Mouse (Mus musculus) mouse trophoblast stem cell (cell line): Measurements from ENCODE around the gene S1pr2.
"Not testable (repeated sequence)": the region's sequence is repeated elsewhere in the genome, so short reads cannot be mapped to it uniquely, and the experiment has no call there.

Source experiments
- in situ Hi-C, 2 experiments: fragments of 300-500 bp; cut with MseI, MboI; formaldehyde crosslinking; loops; 2 replicates in 1 of 2; 3 replicates in 1 of 2; pipeline ENCODE4 v1.15.1; 2025

S1pr2 gene

DNA sequence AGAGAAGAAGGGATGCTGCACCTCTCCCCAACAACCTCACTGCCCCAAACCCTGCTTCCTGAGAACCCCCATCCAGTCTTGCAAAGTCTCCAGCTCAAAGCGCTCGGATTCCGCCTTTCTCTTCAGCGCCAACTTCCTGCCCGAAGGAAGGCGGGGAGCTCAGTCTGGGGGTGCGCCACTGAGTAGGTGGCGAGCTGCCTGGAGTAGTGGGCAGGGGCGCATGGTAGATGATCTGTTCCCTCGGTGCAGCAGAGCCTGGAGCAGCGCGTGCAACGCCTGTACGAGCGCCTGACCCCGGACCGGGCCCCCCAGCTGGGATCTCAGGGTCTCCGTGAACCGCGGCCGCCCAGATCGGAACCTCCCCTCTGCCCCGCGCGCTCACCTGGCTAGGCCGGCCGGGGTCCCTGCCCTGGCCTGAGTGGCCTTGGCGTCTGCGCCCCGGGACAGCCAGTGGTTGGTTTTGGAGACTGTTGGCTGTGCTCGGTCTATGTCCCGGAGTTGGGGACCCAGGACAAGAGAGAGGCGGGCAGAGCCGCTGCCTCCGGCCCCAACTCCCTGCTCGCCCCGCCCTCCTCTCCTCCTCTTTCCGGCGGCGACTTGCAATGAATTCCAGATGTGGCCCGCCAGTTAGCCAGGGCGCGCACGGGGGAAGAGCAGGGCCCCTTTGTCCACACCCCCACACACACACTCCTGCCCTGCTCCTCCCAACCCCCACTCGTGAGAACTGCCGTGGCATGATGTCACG is at the start of gene S1pr2:
TSS of gene S1pr2 (minus strand) at position 566 of the 745 bp plus-strand sequence.
- in situ Hi-C loops = no loop called here

DNA sequence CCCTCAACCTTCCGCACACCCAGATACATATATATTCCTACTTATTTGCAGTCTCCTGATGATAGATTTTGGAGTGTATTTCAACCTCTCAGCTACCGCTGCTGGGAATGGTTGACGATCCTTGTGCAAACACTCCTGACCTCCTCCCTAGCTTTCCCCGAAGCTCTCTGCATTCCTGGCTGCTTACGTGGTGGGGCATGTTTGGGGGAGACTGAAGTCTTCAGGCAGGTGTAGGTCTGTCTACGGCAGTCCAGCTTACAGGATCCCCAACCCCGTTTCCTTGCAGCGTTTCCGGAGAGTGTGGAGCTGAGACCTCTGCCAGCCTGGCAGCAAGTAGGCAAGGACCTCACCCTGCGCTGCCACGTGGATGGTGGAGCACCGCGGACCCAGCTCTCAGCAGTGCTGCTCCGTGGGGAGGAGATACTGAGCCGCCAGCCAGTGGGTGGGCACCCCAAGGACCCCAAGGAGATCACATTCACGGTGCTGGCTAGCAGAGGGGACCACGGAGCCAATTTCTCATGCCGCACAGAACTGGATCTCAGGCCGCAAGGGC is 48.8 kb upstream of the S1pr2 start:
- in situ Hi-C loops = no loop called here

DNA sequence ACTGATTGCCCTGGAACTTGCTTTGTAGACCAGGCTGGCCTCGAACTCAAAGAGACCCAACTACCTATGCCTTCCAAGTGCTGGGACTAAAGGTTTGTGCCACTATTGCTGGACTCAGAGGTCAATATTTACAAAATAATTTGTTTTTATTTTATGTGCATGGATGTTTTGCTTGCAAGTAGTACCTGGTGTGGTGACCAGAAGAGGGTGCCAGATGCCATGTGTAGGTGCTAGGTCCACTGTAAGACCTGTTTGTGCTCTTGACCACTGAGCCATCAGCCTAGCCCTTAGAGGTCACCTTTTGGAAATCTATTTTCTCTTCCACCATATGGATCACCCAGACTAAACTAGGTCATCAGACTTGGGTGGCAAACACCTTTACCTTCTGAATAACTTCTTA is 46.1 kb upstream of the S1pr2 start:
- in situ Hi-C loops = no loop called here

DNA sequence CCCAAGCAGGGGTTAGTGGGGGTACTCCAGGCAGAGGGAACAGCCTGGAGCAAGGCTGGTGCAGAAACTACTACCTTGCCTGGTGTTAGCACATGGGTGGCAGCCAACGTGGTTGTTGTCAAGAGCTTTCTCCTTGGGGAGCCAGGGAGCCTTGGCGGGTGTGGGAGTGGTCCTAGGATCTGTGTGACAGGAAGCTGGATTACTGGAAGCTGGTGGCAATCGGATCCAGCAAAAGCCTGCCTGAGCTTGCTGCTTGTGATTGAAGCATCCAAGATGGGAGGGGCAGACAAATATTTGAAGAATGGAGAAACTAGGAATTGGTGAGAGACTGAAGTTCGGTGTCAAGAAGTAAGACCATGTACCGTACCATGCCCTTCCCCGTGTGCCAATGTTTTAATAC is 45.7 kb upstream of the S1pr2 start:
- in situ Hi-C loops = no loop called here

DNA sequence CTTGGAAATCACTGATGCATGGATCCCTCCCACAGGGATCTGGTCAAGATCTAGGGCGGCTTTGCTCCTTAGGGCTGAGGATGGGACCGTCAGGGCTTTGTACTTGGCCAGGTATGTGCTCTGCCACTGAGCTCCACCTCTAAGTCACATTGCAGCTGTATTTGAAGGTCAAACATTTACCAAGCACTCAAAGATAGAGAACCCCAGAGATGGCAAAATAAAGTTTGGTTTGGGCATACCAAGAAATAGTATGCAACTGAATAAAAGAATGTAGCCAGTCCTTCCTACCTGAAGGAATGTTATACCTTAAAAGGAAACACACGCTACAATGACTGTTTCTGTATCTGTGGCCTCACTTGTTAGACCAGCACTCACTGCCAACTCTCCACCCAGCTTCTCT is 44.8 kb upstream of the S1pr2 start:
- in situ Hi-C loops = no loop called here

DNA sequence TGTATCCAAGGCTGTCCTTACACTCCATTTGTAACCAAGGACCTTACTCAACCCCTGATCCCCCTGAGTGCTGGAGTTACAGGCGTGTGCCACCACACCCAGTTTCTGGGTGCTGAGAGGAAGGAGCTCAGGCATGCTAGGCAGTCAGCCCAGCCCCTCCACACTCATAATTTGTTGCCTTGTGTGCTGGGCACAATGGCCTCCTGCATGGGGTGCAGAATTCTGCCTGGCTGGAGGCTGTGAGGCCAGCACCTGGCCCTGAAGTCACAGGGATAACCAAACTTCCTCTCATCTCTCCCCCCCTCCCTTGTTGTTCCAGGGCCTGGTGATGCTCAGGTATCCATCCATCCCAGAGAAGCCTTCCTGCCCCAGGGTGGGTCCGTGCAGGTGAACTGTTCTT is 42.0 kb upstream of the S1pr2 start:
- in situ Hi-C loops = no loop called here

DNA sequence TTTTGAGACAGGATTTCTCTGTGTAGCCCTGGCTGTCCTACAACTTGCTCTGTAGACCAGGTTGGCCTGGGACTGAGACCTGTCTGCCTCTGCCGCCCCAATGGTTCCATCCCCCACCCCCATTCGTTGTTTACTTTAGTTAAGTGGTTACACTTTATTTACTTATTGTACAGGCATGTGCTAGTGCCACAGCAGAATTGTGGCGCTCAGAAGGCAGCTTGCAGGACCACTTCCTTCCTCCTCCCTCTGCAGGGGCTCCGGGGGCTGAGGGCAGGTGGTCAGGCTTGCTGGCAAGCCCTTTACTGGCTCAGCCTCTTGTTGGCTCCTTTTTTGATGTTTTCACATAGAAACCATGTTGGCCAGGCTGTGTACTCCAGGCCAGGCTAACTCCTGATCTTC is 40.6 kb upstream of the S1pr2 start:
- in situ Hi-C loops = no loop called here

DNA sequence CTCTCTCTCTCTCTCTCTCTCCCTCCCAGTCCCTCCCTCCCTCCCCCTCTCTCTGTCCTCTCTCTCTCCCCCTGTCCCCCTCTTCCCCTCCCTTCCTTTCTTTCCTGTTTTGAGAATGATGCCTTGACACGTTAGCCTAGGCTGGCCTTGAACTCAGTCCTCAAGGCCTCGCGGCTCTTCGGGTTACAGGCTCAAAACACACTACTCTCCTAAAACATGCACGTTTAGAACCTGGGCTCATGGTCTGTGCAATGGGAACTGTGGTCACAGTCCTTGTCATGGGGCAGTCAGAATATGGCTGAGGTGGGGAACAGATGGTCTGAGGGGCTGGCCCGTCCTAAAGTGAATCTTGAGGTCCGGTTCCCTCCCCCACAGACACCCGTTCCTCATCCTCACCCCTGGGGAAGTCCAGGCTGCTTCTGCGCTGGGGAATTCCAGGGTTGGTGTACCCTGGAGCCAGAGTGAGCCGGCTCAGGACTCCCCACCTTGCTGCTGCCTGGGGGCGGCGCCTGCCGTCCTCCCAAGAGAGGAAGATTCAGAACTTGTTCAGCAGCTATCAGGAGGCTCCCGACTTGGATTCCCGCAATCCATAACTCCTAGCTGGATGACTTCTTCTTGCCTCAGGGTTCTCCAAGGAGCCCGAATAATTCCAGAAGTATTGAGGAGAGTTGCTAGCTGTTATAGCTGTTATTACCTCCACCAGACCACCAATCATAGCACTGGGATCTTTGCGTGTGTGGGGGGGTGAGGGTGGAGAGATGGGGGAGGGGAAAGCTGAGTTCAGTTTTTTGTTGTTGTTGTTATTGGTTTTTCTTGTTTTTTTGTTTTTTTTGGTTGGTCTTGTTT is 40.0 kb upstream of the S1pr2 start:
- in situ Hi-C loops = no loop called here

DNA sequence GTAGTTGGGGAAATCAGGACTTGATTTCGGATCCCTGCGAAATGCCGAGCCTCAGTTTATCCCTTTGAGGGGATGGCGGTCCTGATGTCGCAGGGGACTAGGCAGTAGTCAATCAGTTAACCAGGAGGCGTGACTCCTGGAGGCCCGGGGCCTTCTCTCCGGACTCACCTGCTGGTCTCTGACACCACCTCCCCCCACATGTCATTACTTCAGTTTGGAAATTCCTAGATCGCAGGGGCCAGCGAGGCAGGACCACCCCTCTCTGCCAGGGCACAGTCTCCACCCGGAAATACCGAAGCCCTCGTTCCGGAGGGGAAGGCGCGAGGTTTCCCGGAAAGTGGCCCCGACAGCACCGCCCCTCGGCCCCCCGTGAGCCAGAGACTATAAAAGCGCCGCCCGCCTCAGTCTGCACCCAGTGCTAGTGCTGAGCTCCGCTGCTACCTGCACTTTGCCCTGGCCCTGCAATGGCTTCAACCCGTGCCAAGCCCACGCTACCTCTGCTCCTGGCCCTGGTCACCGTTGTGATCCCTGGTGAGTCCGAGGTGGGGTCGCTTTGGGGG is 39.1 kb upstream of the S1pr2 start, which contains the start of gene Icam1:
TSS of gene Icam1 (plus strand) at position 415 of the 560 bp plus-strand sequence.
- in situ Hi-C loops = no loop called here

DNA sequence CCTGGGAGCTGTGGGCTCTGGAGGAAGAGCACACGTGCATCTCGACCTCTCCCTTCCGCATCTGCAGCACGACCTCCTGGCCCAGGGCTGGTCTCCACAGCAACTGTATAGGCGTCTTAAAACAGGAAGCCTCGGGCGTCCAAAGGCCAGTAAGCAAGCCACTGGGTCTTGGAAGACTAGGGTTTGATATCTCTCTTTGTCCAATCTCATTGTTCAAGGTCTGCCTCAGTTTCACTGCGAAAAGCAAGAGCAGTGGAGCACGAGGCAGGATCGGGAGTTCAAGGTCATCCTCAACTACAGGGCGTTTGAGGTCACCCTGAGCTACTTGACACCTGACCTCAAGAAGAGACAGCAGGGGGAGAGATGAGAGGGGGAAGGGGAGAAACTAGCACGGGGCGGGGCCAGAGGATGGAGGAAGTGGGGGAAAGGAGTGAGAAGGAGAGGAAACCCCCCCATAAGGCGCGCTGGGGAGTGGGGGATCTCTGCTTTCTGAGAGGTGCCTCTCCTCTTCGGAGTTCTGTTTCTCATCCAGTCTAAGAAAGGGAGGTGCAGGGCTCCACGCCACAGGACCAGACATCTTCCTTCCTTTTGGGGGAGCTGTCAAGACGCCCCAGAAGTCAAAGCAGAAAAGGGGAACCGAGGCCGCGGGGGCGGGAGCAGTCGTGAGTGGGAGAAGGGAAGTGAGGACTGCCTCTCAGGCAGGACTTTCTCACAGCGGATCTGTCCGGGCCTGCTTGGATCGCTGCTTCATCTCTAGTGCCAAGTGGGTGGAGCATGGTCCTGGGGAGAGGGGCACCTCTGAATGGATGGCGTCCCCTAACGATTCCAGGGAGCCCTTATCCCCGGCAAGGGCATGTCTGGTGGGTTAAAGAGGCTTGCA is 38.4 kb upstream of the S1pr2 start:
- in situ Hi-C loops = no loop called here

DNA sequence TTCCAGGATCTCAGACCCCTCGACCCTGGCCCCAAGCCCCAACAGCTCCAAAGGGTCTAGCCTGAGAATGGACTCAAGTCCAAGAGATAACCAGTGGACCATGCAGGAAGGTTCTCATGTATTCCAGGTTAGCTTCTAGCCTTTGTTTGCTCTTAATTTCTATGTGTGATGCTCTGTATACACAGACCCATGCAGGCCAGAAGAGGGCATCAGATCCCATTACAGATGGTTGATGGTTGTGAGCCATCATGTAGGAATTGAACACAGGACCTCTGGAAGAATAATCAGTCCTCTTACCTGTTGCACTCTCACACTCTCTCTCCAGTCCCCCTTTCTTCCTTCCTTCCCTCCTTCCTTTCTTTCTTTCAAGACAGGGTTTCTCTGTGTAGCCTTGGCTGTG is 35.8 kb upstream of the S1pr2 start:
- in situ Hi-C loops = no loop called here

DNA sequence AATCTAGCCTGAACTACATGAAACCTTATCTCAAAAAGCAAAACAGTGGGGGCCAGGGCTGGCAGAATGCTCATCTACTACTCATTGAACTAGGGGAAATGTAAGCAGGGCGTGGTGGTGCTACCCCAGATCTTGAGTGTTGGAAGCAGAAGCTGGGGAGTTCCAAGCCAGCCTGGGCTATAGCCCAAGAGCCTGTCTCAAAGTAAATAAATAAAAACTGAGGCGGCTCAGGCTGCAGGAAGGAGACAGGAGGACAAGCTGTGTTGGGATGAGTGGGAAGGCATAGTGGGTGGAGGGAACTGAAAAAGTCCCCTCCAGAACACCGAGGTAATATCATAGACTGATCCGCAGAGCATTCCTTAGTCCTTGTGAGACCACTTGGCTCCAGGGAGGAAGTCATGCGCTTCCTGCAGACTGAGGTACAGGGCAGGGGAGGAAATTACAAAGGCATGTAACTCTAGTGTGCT is 35.3 kb upstream of the S1pr2 start:
- in situ Hi-C loops = no loop called here

DNA sequence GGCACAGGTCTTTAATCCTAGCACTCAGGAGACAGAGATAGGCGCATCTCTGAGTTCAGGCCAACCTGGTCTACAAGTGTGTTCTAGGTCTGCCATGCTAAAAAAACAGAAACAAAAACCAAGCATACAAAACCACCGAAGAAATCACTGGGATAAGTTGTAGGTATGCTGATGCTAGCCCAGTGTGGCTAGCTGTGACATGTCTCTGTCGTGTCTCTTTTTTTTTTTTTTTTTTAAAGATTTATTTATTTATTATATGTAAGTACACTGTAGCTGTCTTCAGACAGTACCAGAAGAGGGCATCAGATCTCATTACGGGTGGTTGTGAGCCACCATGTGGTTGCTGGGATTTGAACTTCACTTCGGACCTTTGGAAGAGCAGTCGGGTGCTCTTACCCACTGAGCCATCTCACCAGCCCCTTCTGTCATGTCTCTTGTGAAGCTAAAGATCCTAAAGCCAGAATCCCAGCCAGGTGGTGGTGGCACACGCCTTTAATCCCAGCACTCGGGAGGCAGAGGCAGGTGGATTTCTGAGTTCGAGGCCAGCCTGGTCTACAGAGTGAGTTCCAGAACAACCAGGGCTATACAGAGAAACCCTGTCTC is 34.5 kb upstream of the S1pr2 start:
- in situ Hi-C loops = not testable (repeated sequence)

DNA sequence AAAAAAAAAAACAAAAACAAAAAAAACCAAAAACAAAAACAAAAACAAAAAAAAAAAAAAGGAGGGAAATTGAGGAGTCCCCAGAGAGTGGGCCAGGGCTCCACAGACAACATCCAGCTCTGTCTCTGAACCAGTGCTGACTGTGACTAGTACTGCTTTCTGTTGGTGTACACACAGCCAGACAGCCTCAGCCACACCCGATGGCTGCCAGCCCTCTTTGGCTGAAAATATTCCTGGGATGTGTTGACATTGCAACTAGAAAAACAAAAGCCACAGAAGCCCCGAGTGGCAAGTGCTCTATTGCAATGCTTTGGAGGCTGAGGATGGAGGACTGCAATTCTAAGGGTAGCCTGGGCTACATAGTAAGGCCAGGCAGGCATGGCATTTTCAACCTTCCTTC is 33.8 kb upstream of the S1pr2 start:
- in situ Hi-C loops = no loop called here

DNA sequence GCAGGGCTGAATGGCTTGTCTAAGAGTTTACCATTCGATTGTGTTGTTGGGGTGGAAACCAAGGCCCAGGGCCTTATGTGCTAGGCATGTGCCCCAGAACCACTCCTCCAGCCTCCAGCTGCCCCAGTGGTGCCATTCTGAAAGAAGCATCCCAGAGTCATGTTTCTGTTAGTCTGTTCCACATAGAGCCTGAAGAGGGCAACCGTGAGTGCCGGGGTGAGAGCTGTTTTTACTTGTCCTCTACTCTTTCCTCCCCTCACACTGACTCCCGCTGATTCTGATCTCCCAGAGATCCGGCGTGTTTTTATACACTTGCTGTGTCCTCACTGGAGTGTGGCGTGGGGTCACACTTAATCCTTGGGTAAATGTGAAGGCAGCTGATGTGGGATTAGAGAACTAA is 31.4 kb upstream of the S1pr2 start:
- in situ Hi-C loops = no loop called here

DNA sequence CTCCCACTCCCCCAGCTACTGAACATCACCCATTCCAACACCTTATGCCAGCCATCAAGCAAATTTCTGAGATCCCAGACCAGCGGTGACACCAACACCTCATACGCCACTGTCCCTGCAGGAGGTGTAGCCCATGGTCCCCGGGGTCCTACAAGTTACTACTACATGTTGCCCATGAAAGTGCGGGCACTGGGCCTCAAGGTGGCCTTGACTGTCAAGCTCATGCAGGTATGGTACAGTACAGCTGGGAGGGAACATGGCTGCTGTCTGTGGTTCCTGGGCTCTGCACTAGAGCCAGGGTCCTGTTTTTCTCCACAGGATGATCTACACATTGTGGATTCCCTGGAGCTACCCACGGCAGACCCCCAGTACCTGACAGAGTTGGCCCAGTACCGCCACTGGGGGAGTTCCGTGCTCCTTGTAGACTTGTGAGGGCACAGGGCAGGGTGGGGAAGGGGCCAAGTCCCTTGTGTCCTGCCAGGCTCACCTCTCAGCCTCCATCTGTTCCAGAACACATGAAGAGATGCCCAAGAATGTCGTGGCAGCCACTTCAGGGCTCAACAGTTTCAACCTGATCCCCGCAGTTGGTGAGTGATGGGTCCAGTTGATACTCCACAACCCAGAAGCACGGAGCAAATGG is 30.9 kb upstream of the S1pr2 start:
- in situ Hi-C loops = no loop called here

DNA sequence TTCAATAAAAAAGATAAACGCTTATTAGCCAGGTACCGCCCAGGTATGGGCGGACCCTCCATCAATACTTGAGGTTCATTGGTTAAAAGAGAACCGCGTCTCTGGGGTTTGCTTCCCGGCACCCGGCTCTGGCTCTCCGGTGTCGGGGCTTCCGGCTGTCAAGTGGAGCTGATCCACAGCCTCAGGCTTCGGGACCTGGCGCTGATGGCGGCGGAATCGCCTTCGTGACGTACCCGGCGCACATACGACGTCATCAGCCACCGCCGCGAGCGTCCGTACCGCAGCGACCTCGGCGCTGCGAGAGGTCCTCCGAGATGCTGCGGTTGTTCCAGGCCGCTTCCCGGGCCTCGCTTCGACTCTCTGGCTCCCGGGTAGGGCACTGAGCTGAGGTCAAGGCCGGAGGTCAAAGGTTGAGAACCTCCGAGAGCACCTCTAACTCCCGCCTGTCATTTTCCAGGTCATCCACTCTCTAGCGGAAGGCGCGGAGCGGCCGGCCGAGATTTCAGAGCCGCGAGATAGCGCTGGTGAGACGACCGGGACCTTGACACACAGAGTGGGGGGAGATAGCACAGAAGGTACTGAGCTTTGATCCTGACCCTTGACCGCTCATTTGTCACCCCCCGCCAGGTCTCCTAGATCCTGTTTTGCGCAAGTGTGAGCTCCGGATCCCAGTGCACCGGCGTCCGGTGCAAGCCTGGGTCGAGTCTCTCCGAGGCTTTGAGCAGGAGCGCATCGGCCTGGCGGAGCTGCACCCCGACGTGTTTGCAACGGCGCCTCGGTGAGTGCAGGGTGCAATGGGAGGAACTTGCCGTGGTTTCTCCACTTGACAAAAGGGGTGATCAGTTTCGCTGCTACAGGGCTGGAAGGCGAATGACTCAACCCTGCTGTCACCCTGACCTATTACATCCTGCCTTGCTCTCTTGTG is 26.3 kb upstream of the S1pr2 start, which contains the start of gene Mrpl4:
TSS of gene Mrpl4 (plus strand) at position 112 of the 925 bp plus-strand sequence.
- in situ Hi-C loops = loop anchor here (5.0 kb wide), 1 partner anchor 101 kb away; no protein-coding TSS in a partner anchor

DNA sequence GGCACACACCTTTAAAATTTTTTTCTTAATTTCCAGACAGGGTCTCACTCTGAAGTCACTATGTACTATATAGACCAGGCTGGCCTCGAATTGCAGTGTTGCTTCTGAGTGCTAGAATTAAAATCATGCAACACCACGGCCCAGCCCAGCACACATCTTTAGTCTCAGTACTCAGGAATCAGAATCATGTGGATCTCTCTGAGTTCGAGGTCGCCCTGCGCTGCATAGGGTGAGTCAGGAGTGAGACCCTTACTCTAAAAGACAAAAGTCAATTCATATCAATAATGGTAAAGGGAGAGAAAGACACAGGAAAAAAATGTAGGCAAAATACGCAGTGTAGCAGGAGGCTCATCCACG is 25.7 kb upstream of the S1pr2 start:
- in situ Hi-C loops = loop anchor here (5.0 kb wide), 1 partner anchor 100 kb away; no protein-coding TSS in a partner anchor

DNA sequence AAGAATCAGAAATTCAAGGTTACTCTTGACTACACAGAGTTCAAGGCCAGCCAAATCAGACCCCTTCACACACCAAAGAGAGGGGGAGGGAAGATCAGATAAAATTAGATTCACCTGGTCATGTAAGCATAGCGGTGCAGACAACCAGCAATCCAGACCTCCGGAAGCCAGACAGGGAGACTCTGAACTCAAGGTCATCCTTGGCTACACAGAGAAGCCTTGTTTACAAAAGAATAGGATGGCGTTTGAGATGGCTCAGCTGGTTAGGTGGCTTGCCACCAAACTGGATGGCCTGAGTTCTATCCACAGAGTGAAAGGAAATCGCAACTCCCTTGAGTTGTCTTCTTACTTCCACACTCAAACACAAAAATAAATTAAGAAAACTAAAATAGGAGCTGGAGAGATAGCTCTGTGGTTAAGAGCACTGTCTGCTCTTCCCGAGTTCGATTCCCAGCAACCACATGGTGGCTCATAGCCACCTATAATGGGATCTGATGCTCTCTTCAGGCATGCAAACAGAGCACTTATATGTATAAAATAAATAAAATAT is 25.1 kb upstream of the S1pr2 start:
- in situ Hi-C loops = loop anchor here (5.0 kb wide), 1 partner anchor 99 kb away; no protein-coding TSS in a partner anchor
